Mouse (Mus musculus): ENCODE measurements at regions not wholly inside any gene's neighbourhood (a gene's known extent, or its start where the extent isn't known, plus 50 kb on each side); places are given as distances from the start of the nearest gene placed in this dataset.
A peak's percentile ranks its signal among the peaks of the same experiment; 100 is the strongest.

DNA sequence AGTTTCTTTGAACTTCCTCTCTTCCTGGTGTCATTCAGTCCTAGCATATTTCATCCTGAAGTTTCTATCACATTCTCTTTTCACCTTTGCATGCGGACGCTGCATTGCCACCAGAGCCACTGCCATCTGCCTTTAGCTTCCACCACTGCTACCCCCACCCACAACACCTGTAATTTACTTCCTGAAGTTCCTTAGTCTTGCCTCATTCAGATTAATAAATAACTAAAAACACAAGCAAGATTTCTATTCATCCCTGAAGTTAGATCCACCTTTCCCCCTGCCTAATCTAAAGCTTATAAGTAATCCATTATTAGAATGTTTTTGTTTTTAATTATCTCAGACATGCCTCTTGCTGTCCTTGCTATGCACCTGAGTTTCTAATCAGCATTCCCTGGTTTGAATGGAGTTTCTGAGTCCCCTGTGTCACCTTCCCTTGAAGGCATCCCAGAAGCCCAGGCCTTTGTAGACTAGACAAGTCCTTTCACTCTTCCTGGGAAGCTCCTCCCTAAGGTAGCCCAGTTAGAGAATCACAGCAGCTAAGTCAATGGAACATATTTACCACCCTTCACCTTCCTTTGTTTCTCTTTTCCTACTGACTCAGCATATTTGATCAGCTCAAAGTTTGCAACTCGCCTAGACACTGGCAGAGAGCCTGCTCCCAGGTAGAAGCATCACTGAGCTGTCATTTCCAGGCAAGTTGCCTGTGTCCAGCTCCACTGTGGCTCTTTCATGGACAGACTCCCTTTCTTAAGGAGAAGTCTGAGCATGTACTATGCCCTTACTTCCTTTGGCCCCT is 284.8 kb upstream of the Grik2 start:
- DNase-seq (ENCODE audit: low spot score) (peak; percentile 18), ATAC-seq (replicated peaks; ENCODE audit: low FRiP score, low read depth) (peak; percentile 57; the same call in 1 of the 2 replicates)
- no peak for TF ChIP-seq CTCF (IDR thresholded peaks at IDR 0.05; ENCODE audit: low read depth)
- H3K27ac ChIP-seq, result peak overlapping the region; percentile 31; the same call in 1 of the 2 replicates
- H3K27me3 ChIP-seq (ENCODE audit: insufficient read depth, low read length), result no peaks in the 10 kb centered on the region
- no peaks in the 10 kb centered on the region for H3K4me1 ChIP-seq (replicated peaks; ENCODE audit: insufficient read depth, low read length)
- no peak overlapping the region for H3K4me3 ChIP-seq (replicated peaks; ENCODE audit: low read depth, low read length)
- no peak overlapping the region for H3K9ac ChIP-seq (ENCODE audit: low read depth, low read length)
- H3K4me2 ChIP-seq (ENCODE audit: low read length), result no peak overlapping the region
- WGBS, result 59% methylated on average over 3 of the region's 3 CpGs
- no peaks in the 10 kb centered on the region for H3K9me3 ChIP-seq (replicated peaks; ENCODE audit: low read length)
- no peaks in the 10 kb centered on the region for H3K36me3 ChIP-seq (ENCODE audit: insufficient read depth, low read length)

DNA sequence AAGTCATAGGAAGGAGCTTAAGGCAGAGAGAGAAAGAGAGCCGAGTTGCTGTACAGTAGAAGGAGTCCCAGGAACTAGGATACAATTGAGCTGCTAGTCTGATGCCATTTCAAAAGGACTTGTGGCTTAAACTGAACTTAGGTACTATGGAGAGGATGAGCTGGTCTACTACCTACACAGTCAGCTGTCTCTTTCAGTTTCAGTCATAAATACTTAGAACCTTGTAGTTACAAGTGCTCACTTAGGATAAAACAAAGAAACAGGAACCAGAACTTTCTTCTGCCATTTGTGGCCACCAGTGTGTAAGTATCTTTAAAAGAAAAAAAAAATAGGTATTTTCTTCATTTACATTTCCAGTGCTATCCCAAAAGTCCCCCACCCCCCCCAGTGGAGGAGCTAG is 283.3 kb upstream of the Grik2 start:
- ATAC-seq (replicated peaks; ENCODE audit: low FRiP score, low read depth), result no peak
- no peak overlapping the region for H3K4me2 ChIP-seq (ENCODE audit: low read length)
- H3K36me3 ChIP-seq (ENCODE audit: insufficient read depth, low read length), result no peaks in the 10 kb centered on the region
- H3K4me1 ChIP-seq (replicated peaks; ENCODE audit: insufficient read depth, low read length), result no peaks in the 10 kb centered on the region
- no peak overlapping the region for H3K4me3 ChIP-seq (replicated peaks; ENCODE audit: low read depth, low read length)
- H3K9me3 ChIP-seq (replicated peaks; ENCODE audit: low read length), result no peaks in the 10 kb centered on the region
- H3K27ac ChIP-seq, result no peak overlapping the region
- H3K9ac ChIP-seq (ENCODE audit: low read depth, low read length), result no peak overlapping the region
- no peak for TF ChIP-seq CTCF (IDR thresholded peaks at IDR 0.05; ENCODE audit: low read depth)
- H3K27me3 ChIP-seq (ENCODE audit: insufficient read depth, low read length), result no peaks in the 10 kb centered on the region
- no peak for DNase-seq (ENCODE audit: low spot score)
- WGBS, result 75% methylated on average over 1 of the region's 1 CpGs

DNA sequence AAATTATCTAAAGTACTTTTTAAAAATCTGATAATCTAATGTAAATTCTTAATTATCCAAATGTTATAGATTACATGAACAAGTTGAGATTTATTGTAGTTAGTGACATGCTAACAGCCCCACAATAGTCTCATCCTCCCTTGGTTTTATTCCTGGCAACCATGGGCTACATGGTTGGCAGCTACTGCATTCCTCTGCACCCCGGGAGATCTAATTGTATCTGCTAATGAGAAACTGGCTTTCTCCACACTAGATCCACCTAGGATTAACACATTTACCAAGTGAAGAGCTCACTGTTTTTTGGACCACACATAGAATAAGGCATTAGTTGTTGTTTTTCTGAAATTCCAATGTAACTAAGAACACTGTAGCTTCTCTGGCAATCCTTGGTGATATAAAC is 274.8 kb upstream of the Grik2 start:
- no peak for ATAC-seq (replicated peaks; ENCODE audit: low FRiP score, low read depth)
- TF ChIP-seq CTCF (IDR thresholded peaks at IDR 0.05; ENCODE audit: low read depth), result no peak
- WGBS, result 65% methylated on average over 1 of the region's 1 CpGs

DNA sequence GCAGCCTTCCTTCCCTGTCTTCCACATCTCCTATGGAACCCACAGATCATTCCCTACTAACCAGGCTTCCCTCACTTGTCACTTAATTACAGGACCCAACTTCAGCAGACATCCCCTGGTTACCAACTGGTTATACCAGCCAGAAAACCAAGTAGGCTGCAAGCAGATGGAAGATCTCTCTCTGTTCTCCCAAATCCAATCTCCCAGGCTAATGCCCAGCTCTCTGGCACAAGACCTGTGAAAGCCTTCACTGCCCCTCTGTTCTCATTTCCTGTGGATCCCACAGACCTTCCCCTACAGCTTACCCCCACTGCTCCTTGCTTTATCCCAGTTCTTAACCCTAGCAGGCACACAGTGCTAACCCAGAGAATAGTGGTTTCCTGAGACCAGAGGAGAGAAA is 274.1 kb upstream of the Grik2 start:
- Histone ChIP-seq H3K27me3 (ENCODE audit: insufficient read depth, low read length) (no peaks in the 10 kb centered on the region), H3K9me3 (replicated peaks; ENCODE audit: low read length) (no peaks in the 10 kb centered on the region), H3K27ac (no peak overlapping the region), H3K4me3 (replicated peaks; ENCODE audit: low read depth, low read length) (no peak overlapping the region), H3K4me1 (replicated peaks; ENCODE audit: insufficient read depth, low read length) (no peaks in the 10 kb centered on the region), H3K9ac (ENCODE audit: low read depth, low read length) (no peak overlapping the region), H3K4me2 (ENCODE audit: low read length) (no peak overlapping the region), H3K36me3 (ENCODE audit: insufficient read depth, low read length) (no peaks in the 10 kb centered on the region)
- ATAC-seq (replicated peaks; ENCODE audit: low FRiP score, low read depth) (no peak), DNase-seq (ENCODE audit: low spot score) (no peak)
- TF ChIP-seq CTCF (IDR thresholded peaks at IDR 0.05; ENCODE audit: low read depth), result no peak

More for the DNA sequence above, 274.8 kb upstream of the Grik2 start:
- no peak overlapping the region for H3K4me3 ChIP-seq (replicated peaks; ENCODE audit: low read depth, low read length)
- no peak overlapping the region for H3K4me2 ChIP-seq (ENCODE audit: low read length)
- H3K27ac ChIP-seq, result no peak overlapping the region
- no peaks in the 10 kb centered on the region for H3K4me1 ChIP-seq (replicated peaks; ENCODE audit: insufficient read depth, low read length)
- H3K36me3 ChIP-seq (ENCODE audit: insufficient read depth, low read length), result no peaks in the 10 kb centered on the region
- no peak overlapping the region for H3K9ac ChIP-seq (ENCODE audit: low read depth, low read length)
- no peak for DNase-seq (ENCODE audit: low spot score)
- H3K27me3 ChIP-seq (ENCODE audit: insufficient read depth, low read length), result no peaks in the 10 kb centered on the region
- no peaks in the 10 kb centered on the region for H3K9me3 ChIP-seq (replicated peaks; ENCODE audit: low read length)

Data from kidney, postnatal 0 days (tissue).